Mouse (Mus musculus): ENCODE results near the gene Slc2a9. TPM values are rescaled to one million over a fixed set of nuclear protein-coding genes. Genes with fewer than 3 reads are reported as not detected.

Gene Slc2a9
- polyA plus RNA-seq, 1 experiment from 2014 or later = 2.3 TPM

- Histone ChIP-seq H3K4me1 (replicated peaks) (peaks cover 65% of the 10 kb centered on the region), H3K4me2 (0 out of 2 replicates have a peak overlapping the region, but pooled peaks have one; percentile 5), H3K27ac (replicated peaks) (peak overlapping the region; percentile 83), H3K4me3 (replicated peaks) (no peak overlapping the region), H3K9ac (0 out of 2 replicates have a peak overlapping the region, but pooled peaks have one; percentile 8), H3K9me3 (replicated peaks) (no peaks in the 10 kb centered on the region), H3K36me3 (replicated peaks) (no peaks in the 10 kb centered on the region), H3K27me3 (no peaks in the 10 kb centered on the region)
- ATAC-seq (ENCODE audit: insufficient read depth) = peak; percentile 69
- 54% methylated on average over 8 of the region's 8 CpGs for WGBS (ENCODE audit: insufficient replicate concordance)
Observed at GRCm38 (mm10) chr5:38500043-38500442, 2.9 kb downstream of the Slc2a9 start.

- no peaks in the 10 kb centered on the region for H3K9me3 ChIP-seq (replicated peaks)
- no peaks in the 10 kb centered on the region for H3K36me3 ChIP-seq (replicated peaks)
- no peak overlapping the region for H3K4me3 ChIP-seq (replicated peaks)
- no peak overlapping the region for H3K4me2 ChIP-seq
- H3K4me1 ChIP-seq (replicated peaks) = peaks cover 59% of the 10 kb centered on the region
- H3K9ac ChIP-seq = no peak overlapping the region
- ATAC-seq (ENCODE audit: insufficient read depth) = no peak
- WGBS (ENCODE audit: insufficient replicate concordance) = 76% methylated on average over 7 of the region's 7 CpGs
- no peaks in the 10 kb centered on the region for H3K27me3 ChIP-seq
- H3K27ac ChIP-seq (replicated peaks) = peak overlapping the region; percentile 83
Observed at GRCm38 (mm10) chr5:38499316-38499811, 3.6 kb downstream of the Slc2a9 start.

- peaks cover 51% of the 10 kb centered on the region for H3K4me1 ChIP-seq (replicated peaks)
- no peaks in the 10 kb centered on the region for H3K27me3 ChIP-seq
- 0 out of 2 replicates have a peak overlapping the region, but pooled peaks have one; percentile 83 for H3K27ac ChIP-seq (replicated peaks)
- ATAC-seq (ENCODE audit: insufficient read depth) = no peak
- H3K36me3 ChIP-seq (replicated peaks) = no peaks in the 10 kb centered on the region
- no peak overlapping the region for H3K4me3 ChIP-seq (replicated peaks)
- WGBS (ENCODE audit: insufficient replicate concordance) = 56% methylated on average over 5 of the region's 5 CpGs
- no peak overlapping the region for H3K4me2 ChIP-seq
- no peak overlapping the region for H3K9ac ChIP-seq
- no peaks in the 10 kb centered on the region for H3K9me3 ChIP-seq (replicated peaks)
Observed at GRCm38 (mm10) chr5:38498479-38498878, 4.5 kb downstream of the Slc2a9 start.

DNA sequence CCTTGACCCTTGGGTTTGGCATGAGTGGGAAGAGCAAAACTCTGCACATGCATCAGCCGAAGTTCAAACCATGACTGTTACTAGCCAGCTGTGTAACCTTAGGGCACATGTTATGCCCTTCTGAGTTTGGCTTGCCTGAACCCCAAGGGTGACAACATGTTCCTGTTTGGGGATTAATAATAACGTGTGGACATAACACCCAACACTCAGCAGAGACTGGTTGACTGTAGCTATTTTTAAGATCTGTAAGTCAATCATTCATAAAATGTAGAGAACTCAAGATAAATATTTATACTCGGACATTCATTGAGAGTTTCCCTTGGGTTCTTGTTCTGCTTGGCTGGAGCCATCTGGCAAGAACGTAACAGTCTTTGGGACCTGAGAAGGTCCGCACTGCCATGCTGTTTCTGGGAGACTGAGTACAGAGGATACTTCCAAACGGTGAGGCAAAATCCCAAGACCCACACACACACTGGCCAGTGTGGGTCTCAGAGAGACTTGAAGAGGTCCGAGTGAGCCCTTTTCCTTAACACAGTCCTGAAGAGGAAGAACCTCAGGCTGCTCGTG is 6.4 kb downstream of the Slc2a9 start:
- Histone ChIP-seq H3K4me3 (replicated peaks) (no peak overlapping the region), H3K9ac (no peak overlapping the region), H3K4me2 (no peak overlapping the region), H3K27me3 (no peaks in the 10 kb centered on the region), H3K9me3 (replicated peaks) (no peaks in the 10 kb centered on the region), H3K36me3 (replicated peaks) (no peaks in the 10 kb centered on the region), H3K27ac (replicated peaks) (no peak overlapping the region), H3K4me1 (replicated peaks) (peaks cover 38% of the 10 kb centered on the region)
- WGBS (ENCODE audit: insufficient replicate concordance) = 63% methylated on average over 8 of the region's 8 CpGs
- ATAC-seq (ENCODE audit: insufficient read depth) = no peak

DNA sequence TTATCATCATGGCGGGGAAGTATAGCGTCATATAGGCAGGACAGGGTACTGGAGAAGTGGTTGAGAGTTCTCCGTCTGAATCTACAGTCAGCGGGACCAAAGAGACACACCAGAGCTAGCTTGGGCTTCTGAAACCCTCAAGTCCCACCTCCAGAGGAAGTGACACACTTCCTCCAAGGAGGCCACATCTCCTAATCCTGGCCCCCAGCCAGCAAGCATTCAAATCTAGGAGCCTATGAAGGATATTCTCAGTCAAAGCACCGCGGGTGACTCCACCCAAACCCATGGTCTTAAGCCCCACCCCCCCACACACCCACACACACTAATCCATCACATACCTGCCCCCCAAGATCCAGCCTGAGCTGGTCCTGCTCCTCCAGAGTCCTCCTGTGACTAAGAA is 9.1 kb downstream of the Slc2a9 start:
- Histone ChIP-seq H3K4me1 (replicated peaks) (peaks cover 34% of the 10 kb centered on the region), H3K9me3 (replicated peaks) (no peaks in the 10 kb centered on the region), H3K9ac (no peak overlapping the region), H3K36me3 (replicated peaks) (no peaks in the 10 kb centered on the region), H3K27ac (replicated peaks) (no peak overlapping the region), H3K27me3 (no peaks in the 10 kb centered on the region), H3K4me2 (no peak overlapping the region), H3K4me3 (replicated peaks) (no peak overlapping the region)
- ATAC-seq (ENCODE audit: insufficient read depth) = no peak
- WGBS (ENCODE audit: insufficient replicate concordance) = 61% methylated on average over 6 of the region's 6 CpGs

- H3K4me1 ChIP-seq (replicated peaks) = peaks cover 41% of the 10 kb centered on the region
- ATAC-seq (ENCODE audit: insufficient read depth) = no peak
- peak overlapping the region; percentile 28 for H3K4me3 ChIP-seq (replicated peaks)
- H3K4me2 ChIP-seq = no peak overlapping the region; the same call in 1 of the 2 replicates
- H3K9ac ChIP-seq = no peak overlapping the region
- no peak overlapping the region for H3K27ac ChIP-seq (replicated peaks)
- H3K36me3 ChIP-seq (replicated peaks) = no peaks in the 10 kb centered on the region
- 70% methylated on average over 8 of the region's 8 CpGs for WGBS (ENCODE audit: insufficient replicate concordance)
- H3K9me3 ChIP-seq (replicated peaks) = no peaks in the 10 kb centered on the region
- H3K27me3 ChIP-seq = no peaks in the 10 kb centered on the region
Observed at GRCm38 (mm10) chr5:38491763-38492162, 11.2 kb downstream of the Slc2a9 start.

DNA sequence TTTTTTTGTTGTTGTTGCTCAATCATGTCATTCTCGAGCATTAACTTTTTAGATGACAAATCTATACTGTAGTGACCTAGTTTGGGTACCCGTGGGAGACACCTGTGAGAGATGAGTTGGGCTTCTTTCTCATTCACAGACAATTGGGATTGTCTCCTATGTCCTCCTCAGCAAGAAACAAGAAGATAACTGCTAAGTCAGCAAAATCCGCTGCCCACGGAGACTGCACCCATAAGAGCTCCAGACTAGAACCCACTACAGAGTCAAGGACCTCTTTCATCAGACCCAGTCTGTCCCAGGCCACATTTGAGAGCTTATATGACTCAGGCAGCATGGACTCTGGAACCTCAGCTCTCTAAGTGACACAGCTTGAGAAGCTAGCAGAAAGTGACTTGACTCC is 13.2 kb downstream of the Slc2a9 start:
- Histone ChIP-seq H3K4me3 (replicated peaks) (no peak overlapping the region), H3K9me3 (replicated peaks) (no peaks in the 10 kb centered on the region), H3K4me2 (peak overlapping the region; percentile 48), H3K4me1 (replicated peaks) (peaks cover 42% of the 10 kb centered on the region), H3K36me3 (replicated peaks) (no peaks in the 10 kb centered on the region), H3K27me3 (no peaks in the 10 kb centered on the region), H3K9ac (no peak overlapping the region), H3K27ac (replicated peaks) (peak overlapping the region; percentile 24; the same call in 1 of the 2 replicates)
- 64% methylated on average over 4 of the region's 4 CpGs for WGBS (ENCODE audit: insufficient replicate concordance)
- ATAC-seq (ENCODE audit: insufficient read depth) = no peak

DNA sequence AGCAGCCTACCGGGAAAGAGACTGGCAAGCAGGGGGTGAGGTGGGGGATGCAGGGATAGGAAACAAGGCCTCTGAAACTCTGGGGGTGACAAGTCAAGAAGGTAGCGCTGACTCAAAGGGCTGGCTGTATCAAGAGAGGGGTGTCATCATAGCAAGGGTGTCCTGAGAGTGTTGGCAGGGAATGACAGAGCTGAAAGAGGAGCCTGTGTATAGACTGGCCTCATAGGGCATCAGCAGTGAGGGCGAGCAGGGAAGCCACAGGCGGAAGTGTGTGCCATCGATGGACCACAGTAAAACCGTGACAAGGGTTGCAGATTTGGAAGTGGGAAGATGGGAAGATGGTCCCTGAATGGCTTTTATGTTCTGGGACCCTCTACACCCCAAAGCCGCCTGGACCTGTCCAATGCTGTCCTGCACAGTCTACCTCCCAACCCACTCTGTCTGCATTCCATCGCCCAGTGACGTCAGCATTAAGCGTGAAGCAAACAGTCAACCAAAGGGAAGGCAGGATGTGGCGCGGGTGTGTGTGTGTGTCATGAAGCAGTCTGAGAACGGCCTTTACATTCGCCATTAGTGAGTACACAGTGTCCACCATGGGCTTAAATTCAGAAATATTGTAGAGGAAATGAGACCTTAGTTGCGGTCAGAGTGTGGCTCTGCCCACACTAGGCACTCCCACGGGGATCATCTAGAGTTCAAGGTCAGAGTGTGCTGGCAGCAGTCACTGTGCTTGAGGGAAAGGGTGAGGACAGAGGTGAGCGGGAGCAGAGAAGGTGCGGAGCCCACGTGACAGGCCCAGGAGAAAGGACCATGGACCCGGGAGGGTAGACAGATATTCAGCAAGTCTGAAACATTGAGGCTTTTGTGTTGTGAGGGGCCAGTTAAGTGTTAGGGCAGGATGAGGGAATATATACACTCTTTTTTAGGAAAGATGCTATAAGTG is 14.0 kb downstream of the Slc2a9 start:
- Histone ChIP-seq H3K4me3 (replicated peaks) (peak overlapping the region; percentile 18; the same call in 1 of the 2 replicates), H3K4me2 (peak overlapping the region; percentile 48), H3K27ac (replicated peaks) (peak overlapping the region; percentile 24; the same call in 1 of the 2 replicates), H3K4me1 (replicated peaks) (peaks cover 42% of the 10 kb centered on the region), H3K36me3 (replicated peaks) (no peaks in the 10 kb centered on the region), H3K27me3 (no peaks in the 10 kb centered on the region), H3K9ac (no peak overlapping the region), H3K9me3 (replicated peaks) (no peaks in the 10 kb centered on the region)
- WGBS (ENCODE audit: insufficient replicate concordance) = 72% methylated on average over 20 of the region's 20 CpGs
- peak; percentile 36; the same call in 1 of the 2 replicates for ATAC-seq (ENCODE audit: insufficient read depth)

GRCm38 (mm10) chr5:38488026-38488425 is 14.9 kb downstream of the Slc2a9 start:
- Histone ChIP-seq H3K36me3 (replicated peaks) (no peaks in the 10 kb centered on the region), H3K4me3 (replicated peaks) (peak overlapping the region; percentile 18; the same call in 1 of the 2 replicates), H3K27me3 (no peaks in the 10 kb centered on the region), H3K27ac (replicated peaks) (peak overlapping the region; percentile 48; the same call in 1 of the 2 replicates), H3K4me1 (replicated peaks) (peaks cover 43% of the 10 kb centered on the region), H3K9ac (0 out of 2 replicates have a peak overlapping the region, but pooled peaks have one; percentile 12), H3K9me3 (replicated peaks) (no peaks in the 10 kb centered on the region), H3K4me2 (peak overlapping the region; percentile 48)
- 72% methylated on average over 6 of the region's 6 CpGs for WGBS (ENCODE audit: insufficient replicate concordance)
- no peak for ATAC-seq (ENCODE audit: insufficient read depth)

DNA sequence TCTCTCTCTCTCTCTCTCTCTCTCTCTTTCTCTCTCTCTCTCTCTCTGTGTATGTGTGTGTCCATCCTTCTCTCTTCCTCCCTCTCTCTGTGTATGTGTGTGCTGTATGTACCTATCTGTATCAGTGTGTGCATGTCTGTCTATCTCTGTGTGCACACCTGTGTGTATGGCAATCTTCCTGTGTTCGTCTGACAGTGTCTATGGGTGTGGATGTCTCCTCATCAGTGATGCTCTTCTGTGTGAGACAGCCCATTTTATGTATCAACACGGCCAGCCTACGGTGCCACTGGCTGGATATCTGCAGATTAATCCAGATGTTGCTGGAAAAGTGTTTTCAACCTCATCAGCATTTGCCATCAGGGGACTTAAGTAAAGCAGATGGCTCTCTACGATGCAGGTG is 15.7 kb downstream of the Slc2a9 start:
- peak overlapping the region; percentile 48; the same call in 1 of the 2 replicates for H3K4me2 ChIP-seq
- peak overlapping the region; percentile 48 for H3K27ac ChIP-seq (replicated peaks)
- H3K4me3 ChIP-seq (replicated peaks) = peak overlapping the region; percentile 18; the same call in 1 of the 2 replicates
- H3K9me3 ChIP-seq (replicated peaks) = no peaks in the 10 kb centered on the region
- H3K36me3 ChIP-seq (replicated peaks) = no peaks in the 10 kb centered on the region
- H3K4me1 ChIP-seq (replicated peaks) = peaks cover 49% of the 10 kb centered on the region
- peak; percentile 82 for ATAC-seq (ENCODE audit: insufficient read depth)
- no peaks in the 10 kb centered on the region for H3K27me3 ChIP-seq
- WGBS (ENCODE audit: insufficient replicate concordance) = 44% methylated on average over 4 of the region's 4 CpGs
- H3K9ac ChIP-seq = 0 out of 2 replicates have a peak overlapping the region, but pooled peaks have one; percentile 12

DNA sequence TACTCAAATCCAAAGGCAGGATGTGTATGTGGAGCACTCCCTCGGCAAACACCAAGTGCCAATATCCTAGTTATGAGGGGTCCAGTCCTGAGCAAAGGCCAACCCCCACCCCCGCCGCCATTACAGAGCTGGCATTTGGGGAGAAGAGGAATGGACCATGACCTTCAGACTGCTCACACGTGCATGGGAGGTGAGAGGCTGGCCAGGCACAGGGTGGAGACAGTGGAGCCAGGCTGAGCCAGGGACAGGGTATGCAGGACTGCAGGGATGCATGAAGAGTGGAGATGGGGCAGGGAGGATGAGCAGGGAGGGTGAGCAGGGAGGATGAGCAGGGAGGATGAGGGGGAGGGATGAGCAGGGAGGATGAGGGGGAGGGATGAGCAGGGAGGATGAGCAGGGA is 17.0 kb downstream of the Slc2a9 start:
- 61% methylated on average over 4 of the region's 4 CpGs for WGBS (ENCODE audit: insufficient replicate concordance)

More for the DNA sequence above, 17.0 kb downstream of the Slc2a9 start:
- H3K4me2 ChIP-seq = no peak overlapping the region
- H3K4me1 ChIP-seq (replicated peaks) = peaks cover 58% of the 10 kb centered on the region
- no peak for ATAC-seq (ENCODE audit: insufficient read depth)
- no peaks in the 10 kb centered on the region for H3K27me3 ChIP-seq
- H3K36me3 ChIP-seq (replicated peaks) = no peaks in the 10 kb centered on the region
- H3K4me3 ChIP-seq (replicated peaks) = no peak overlapping the region
- H3K9ac ChIP-seq = no peak overlapping the region
- no peaks in the 10 kb centered on the region for H3K9me3 ChIP-seq (replicated peaks)
- H3K27ac ChIP-seq (replicated peaks) = no peak overlapping the region

All from liver, embryonic 15.5 days (tissue).